Mouse (Mus musculus) brain, adult 2 months (tissue): ENCODE data around the gene Fbxo2.

Experiments used
- DNase-seq: peaks from one replicate; pipeline ENCODE4 v3.0.0; 2011; ENCODE audit warnings: low read depth, low spot score

Gene Fbxo2

GRCm38 (mm10) chr4:148143721-148144120, 16.7 kb upstream of the Fbxo2 start:
- DNase-seq = no peak

- no peak for DNase-seq
These were observed 12.7 kb upstream of the Fbxo2 start for GRCm38 (mm10) chr4:148147714-148148113.

- DNase-seq = no peak
These were observed 10.9 kb upstream of the Fbxo2 start for GRCm38 (mm10) chr4:148149540-148149939.

- no peak for DNase-seq
These were observed 10.2 kb upstream of the Fbxo2 start for GRCm38 (mm10) chr4:148150242-148150641.

- no peak for DNase-seq
These were observed 9.5 kb upstream of the Fbxo2 start for GRCm38 (mm10) chr4:148150953-148151266.

DNA sequence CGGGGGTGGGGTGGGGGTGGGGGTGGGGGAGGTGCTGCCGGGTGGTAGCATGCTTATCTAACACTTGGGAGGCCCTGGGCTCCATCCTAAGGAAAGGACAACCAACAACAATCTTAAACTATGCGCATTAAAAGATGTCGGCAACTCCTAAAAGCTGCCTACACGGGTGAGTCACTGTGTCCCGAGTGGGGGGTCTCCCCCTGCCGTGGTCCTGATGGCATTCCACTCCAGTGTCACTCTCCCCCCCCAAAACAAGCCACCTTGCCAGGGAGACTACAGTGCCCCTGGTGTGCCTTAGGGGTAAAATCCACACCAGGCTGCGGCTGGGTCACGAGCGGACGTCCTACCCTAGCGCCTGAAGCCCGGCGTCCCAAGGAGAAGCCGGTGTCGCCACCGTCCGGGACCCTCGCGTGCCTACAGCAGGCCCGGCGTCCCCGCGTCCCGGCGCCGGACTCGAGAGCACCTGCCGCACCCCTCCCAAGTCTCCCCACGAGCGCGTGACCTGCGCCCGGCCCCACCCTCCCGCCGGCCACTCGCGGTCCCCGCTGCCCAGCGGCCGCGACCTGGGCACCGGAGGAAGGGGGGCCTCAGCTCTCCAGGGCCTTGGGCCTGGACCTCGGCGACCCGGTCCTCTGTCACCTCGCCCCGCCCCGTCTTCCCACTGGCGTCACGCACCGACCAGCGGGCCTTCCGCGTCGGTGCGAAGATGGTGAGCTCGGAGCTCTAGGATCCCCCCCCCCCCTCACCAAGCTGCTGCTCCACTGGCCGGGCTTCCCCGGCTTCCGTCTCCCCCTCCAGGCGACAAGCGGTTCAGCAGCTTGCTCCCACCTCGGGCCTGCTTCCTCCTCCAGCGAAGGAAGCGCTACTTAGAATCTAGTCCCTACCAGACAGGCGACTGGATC, 8.9 kb upstream of the Fbxo2 start, which contains the start of gene Fbxo6:
TSS of gene Fbxo6 (minus strand) at position 874 of the 902 bp plus-strand sequence.
- peak; percentile 97 for DNase-seq

- DNase-seq = no peak
These were observed 7.9 kb upstream of the Fbxo2 start for GRCm38 (mm10) chr4:148152547-148152946.

DNA sequence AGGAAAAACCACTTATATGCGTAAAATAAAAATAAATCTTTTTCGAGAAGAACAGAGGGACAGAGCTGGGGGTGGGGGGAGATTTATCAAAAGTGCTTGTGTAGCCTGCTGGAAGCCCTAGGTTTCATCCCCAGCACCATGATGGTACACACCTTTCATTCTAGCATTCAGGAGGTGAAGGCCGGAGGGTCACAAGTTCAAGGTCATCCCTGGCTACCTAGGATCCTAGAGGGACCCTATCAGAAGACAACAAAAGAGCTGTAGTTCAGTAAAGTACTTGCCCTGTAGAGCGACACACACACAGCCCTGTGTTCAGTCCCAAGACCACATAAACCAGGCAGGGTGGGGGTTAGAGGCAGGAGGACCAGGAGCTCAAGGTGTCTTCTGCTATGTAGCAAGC, 6.4 kb upstream of the Fbxo2 start:
- no peak for DNase-seq

DNA sequence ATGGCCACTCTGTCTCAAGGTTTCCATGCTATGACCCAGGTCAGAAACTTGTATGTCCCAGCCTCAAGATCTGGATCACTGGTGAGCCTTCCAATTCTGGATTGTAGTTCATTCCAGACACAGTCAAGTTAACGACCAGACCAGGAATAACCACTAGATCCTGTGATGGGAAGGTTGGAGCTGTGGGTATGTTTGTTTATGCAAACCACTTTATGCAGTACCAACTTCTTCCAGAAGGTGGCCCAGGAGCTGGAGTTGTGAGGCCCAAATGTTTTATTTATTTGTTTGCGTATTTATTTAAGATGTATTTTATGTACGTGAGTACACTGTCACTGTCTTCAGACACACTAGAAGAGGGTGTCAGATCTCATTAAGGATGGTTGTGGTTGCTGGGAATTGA, 5.4 kb upstream of the Fbxo2 start:
- DNase-seq = peak; percentile 77

DNA sequence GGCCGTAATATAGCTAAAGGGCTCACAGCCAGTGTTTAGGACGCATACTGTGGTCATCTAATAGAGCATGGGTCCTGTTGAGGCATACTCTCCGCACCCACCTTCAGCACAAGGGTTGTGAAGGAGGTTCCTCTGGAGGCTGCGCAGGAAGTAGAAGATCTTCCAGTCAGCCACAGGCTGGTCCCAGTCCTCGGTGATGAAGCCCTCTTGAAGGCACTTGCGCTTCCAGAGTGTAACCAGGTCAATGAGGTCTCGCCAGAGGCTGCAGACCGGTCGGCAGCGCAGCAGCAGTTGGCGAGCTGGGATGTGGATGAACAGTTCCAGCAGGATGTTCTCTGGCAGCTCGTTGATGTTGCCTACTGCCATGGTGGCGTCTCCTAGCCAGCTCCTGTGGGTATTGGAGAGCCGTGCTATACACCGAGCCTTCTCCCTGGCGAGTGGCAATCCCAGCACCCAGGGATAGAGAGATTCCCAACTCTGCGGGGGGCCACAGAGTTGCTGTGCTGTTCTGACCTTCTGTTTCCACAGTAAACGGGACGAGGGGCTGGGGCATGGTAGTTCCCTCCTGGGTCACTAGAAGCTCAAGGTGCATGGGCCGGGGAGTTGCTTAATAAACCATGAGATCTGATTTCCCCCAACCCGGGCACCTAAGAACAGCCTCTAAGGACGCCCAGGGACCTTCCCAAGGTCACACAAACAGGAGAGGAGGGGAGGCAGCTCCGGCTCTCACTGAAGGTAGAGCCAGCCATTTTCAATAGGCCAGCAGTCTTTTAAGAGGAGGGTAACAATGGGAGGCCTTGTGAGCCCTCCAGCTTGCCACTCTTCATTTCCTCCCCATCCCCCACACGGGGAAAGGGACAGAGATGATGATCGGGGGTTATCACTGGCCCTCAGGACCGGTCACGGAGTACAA, 1.7 kb upstream of the Fbxo2 start:
- DNase-seq = peak; percentile 75

DNA sequence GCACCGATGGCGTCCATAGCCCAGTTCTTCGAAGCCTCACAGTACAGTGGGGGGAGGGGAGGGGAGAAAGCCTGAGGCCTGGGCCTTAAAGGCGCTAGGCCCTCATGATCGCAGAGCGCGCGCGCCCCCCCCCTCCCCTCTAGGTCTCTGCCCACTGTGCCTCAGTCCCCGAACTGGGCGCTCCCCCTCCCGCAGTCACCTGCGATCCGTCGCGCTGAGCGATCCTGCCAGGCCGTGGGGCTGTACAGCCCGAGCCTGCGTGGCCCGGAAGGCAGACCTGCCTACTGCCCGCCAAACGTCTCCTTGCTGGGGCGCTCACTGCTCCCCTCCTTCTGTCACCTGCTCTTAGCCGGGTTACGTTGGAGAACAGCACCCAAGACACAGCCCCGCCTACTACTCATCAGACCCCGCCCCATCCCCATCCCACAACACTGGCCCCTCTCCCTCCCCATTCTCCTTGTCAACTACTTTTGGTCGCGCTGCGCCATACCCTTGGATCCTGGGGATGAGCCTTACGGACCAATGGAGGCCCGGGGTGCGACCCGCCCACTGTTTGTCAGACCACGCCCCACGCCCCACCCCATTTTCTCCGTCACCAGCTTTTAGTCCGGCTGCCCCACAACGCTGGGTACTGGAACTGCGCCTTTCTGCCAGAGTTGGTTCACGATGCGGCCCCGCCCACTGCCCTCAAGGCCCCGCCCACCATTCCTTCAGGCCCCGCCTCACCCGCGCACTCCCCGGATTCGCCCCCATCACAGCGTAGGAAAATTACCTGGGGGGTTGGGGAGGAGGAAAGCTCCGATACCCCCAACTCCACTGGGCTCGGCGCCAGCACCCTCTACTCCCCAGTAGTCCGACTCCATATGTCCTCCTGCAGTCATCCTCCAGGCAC, 631 bp upstream of the Fbxo2 start:
- DNase-seq = peak; percentile 99

DNA sequence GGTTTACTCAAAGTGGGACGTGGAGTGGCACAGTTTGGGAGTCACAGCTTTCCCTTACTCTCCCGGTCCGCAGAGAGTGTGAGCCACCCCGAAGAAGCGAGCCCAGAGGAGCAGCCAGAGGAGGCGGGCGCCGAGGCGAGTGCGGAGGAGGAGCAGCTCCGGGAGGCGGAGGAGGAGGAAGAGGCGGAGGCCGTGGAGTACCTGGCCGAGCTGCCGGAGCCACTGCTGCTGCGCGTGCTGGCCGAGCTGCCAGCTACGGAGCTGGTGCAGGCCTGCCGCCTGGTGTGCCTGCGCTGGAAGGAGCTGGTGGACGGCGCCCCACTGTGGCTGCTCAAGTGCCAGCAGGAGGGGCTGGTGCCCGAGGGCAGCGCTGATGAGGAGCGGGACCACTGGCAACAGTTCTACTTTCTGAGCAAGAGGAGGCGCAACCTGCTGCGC, 3.6 kb downstream of the Fbxo2 start:
- DNase-seq = peak; percentile 91

- no peak for DNase-seq
These were observed 4.0 kb downstream of the Fbxo2 start for GRCm38 (mm10) chr4:148164461-148164860.

DNA sequence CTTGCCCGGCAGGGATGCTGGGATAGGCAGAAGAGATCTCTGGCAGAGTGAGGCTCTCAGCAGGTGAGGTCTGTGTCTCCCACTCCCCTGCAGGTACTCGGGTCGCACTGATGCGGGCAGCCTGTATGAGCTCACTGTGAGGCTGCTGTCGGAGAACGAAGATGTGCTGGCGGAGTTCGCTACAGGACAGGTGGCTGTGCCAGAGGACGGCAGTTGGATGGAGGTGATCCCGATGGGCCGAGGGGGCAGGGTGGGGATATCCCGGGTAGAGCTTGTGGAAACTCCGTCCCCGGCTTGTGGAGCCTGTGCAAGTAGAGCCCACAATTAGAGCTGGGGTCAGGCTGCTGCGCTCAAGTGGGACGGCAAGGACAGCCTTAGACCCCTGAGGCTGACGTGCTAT, 5.1 kb downstream of the Fbxo2 start:
- DNase-seq = no peak

- peak; percentile 94 for DNase-seq
These were observed 6.0 kb downstream of the Fbxo2 start for GRCm38 (mm10) chr4:148166431-148166830.

DNA sequence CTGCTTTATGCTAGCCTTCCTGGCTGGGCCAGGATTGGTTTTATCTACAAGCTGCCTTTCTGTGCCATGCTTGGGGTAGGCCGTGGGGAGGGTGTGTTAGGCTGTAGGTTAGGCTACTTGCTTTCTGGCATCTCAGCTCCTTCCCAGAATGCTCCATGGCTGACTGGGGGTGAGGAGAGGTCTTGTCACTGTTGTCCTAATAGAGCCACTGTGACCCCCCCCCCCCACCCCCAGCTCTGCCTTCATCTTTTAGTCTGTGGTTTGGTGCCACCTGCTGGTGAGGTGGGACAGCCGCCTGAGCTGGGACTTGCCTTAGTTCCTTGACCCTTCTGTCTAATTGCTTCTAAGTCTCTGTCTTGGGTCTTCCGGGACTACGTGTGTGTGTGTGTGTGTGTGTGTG, 6.6 kb downstream of the Fbxo2 start:
- DNase-seq = peak; percentile 86

- DNase-seq = peak; percentile 84
These were observed 7.9 kb downstream of the Fbxo2 start for GRCm38 (mm10) chr4:148168287-148168686.

DNA sequence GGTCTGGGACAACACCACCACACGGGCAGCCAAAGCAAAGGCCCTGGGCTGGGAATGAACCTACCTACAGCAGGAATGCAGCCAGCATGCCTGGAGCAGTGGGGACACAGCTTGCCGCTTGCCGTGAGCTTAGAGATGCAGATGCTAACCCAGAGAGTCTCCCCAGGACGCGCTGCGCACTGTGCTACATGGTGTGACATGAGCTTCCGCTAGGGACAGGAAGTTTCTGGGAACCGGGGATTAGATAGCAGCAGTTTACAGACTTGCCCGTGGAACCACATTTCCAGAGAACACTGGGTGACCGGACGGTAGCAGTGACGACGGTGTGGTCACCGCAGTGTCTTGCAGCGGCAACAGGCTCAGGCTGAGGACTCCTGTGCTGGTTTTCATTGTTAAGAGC, 9.2 kb downstream of the Fbxo2 start:
- no peak for DNase-seq

DNA sequence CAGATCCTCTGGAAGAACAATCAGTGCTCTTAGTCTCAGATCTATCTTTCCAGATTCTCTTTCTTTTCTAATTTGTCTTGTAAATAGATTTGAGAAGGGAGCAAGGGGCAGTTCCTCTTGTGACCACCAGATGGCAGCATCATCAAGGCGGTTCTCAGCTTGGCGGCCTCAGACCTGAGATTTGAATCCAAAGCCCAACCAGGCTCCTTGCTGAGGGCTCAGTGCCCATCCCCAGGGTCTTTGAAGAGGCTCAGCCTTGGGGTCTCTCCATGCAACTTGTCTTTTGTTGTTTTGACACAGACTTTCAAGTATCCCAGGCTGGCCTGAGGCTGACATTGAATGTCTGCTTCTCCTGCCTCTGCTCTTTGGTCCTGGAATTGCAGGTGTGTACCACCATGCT, 10.4 kb downstream of the Fbxo2 start:
- peak; percentile 80 for DNase-seq

DNA sequence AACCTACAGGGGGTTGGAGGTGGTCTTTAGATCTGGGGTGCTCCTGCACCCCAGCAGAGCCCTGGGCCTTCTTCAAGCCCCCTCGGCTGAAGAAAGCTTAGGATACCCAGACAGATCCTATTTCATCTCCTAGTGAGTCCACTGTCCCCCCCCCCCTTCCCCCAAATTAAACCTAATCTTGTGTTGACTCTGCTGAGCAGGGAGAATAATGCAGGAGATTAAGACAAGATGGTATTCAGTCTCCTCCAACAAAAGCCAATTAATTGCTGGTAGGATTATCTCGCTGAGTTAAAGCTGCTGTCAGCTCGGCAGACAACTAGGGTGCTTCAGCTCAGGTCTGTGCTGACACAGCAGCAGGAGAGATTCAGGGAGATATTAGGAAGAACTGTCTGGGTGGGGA, 10.8 kb downstream of the Fbxo2 start:
- DNase-seq = no peak

DNA sequence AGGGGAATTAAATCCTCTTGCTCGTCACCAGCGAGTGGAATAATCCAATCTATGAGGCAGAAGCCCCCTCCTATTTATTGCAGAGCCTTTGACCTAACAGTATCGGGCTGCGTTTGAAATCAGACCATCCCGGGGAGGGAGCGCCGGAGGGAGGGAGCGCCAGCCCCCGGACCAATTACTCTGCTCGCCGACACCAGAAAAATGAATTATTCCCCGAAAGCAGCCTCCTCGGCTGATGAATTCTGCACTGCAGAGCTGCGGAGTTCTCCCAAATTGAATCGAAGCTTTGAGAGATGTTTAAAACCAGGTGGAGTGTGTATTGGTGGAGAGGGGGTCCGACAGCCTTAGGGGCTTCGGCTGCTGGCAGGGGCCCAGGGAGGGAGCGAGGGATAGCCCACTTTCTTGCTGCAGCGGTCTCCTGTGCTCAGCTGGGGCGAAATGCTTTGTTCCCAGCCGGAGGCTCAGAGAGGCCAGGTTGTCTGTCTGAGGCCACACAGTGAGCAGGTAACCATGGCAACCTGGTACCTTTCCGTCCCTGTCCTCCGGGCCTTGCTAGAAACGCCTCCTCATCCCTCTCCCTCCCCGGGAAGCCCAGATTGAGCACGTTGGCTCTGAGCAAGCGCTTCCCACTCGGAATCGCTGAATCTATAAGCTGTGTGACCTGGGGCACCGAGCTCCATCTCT, 13.5 kb downstream of the Fbxo2 start:
- DNase-seq = peak; percentile 94
